Mouse (Mus musculus) yolk sac, embryonic 10.5 days (tissue): ENCODE results near the gene Mfap5.
"Not testable (repeated sequence)": the region's sequence is repeated elsewhere in the genome, so short reads cannot be mapped to it uniquely, and the experiment has no call there.

Source experiments
- DNase-seq: peaks from one replicate; pipeline ENCODE4 v3.0.0-alpha.2; 2017; ENCODE audit warnings: low spot score

Mfap5 gene

DNA sequence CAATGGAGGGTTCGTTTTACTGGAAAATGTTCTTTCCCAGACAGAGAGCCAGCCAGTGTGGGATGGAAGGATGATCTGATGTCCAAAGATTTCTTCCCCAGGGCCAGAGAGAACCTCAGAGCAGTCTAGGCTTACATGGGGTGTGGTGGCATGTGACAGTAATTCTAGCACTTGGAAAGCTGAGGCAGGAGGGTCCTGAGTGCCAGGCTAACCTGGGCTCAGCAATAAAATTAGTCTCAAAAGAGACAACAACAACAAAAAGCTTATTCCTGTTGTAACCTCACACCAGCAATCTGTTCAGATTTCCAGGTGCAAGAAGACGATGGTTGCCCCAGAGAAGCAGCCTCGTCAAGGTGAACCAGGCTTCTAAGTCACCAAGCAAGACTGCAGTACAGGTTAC, at the start of gene Mfap5:
Gene Mfap5, plus strand, starts transcription at position 301 of the 400 bp plus-strand sequence.
- DNase-seq: no peak

DNA sequence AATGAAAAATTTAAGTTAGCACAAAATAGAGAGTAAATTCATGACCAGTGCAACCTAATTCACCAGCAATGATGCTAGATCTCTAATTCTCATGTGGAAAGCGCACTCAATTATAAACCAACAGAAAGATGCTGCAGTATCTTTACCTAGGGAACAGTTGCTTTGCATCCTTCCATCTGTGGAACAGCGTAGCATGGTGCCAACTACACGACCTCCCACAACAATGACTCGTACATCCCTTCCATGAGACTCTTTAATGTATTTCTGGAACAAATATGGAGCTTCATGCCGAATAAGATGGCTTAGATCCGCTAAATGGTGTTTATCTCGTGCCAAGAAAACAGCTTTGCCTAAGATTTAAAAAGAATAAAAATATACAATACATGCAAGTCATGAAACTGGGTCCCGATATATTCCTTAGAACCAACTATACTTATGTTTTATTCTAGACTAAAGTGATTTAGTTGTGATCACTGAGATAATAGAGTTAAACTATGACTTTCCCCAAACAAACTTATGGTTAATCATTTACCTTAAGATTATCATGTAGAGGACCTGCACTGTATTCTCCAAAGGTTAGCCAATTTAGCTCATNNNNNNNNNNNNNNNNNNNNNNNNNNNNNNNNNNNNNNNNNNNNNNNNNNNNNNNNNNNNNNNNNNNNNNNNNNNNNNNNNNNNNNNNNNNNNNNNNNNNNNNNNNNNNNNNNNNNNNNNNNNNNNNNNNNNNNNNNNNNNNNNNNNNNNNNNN, 46.5 kb upstream of the Mfap5 start:
- DNase-seq: no peak

DNA sequence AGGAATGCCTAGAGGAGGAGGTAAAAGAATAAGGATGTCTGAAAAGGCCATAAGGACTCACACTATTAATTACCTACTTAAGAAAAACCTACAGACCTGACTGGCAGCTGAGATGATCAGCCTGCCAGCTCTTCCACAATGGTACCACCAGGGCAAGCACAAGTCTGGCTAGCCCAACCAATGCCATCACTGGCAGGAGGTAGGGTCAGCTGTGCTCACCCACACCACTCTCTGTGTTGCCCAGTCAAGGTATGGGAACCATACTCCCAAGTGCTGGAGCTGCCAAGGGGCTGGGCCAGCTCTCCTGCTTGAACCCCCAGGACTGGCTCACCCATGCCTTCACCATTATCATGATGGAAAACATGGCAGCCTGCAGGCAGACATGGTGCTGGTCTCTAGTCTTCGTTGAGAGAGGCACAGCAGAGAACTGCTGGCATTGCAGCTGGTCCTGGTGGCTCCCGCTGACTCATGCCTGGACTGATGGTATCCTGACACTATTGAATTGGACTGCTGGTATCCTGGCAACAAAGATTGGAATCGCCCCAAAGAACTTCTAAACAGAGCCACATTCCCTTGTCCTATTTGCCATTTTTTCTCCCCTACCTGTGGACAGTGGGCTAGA, 39.4 kb upstream of the Mfap5 start:
- no peak for DNase-seq

DNA sequence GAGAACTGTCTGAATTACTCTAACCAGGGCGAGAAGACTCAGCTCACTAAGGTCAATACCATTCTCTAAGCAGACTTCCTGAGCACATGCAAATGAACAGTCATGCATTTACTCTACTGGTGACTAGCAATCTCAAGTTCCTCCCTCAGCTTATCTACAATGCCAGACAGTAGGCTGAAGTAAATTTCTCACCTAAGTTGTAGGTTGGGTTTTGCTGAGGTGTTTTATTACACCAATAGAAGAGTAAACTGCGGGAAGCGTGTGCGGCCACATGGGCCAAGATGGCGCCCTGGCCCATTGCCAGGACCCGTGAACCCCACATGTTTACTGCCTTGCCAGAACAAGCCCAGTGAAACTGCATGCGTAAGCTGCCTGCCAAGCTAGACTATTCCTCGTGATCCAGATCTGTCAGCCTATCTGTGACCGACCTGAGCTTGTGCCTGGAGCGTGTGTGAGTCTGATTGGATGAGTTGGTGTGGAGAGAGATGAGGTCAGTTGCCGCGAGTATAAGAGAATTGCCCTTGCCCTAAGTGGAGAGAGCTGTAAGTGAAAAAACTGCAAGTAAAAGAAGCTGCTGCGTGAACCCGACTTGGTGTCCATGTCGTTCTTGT, 36.5 kb upstream of the Mfap5 start:
- no peak for DNase-seq

DNA sequence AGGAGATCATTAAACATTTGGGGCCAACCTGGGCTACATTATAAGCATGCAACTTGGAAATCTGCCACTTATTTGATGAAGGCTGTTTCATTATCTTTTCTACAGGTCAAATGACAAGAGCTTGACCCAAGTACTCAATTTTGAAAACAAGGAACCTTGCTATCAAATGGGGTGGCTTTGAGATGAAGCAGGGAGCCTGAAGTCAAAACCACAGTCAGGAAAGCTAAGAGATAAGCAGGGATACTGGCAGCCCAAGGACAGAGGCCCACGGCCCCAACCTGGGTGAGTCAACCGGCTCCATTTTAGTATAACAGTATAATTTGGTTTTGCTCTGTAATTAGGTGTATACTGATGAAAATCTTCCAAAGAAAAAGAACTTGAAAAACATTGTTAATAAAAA, 35.4 kb upstream of the Mfap5 start:
- DNase-seq: no peak

DNA sequence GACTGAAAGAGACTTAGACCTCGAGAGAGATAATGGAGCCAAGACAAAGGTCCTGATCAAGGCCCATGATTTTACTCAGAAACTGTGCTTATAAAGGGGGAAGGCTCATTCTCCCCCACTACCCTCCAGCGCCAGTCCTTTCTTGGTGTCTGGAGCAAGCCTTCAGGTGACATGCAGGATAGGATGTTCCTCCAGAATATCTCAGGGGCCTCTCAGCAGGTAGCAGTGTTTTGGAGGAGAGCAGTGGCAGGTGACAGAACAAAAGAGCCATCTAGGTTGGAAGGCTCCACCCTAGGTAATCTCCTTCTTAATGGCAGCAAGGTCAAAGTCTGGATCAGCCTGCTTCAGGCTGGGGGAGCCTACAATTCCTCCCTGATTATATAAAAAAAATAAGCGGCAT, 34.2 kb upstream of the Mfap5 start:
- DNase-seq: not testable (repeated sequence)

DNA sequence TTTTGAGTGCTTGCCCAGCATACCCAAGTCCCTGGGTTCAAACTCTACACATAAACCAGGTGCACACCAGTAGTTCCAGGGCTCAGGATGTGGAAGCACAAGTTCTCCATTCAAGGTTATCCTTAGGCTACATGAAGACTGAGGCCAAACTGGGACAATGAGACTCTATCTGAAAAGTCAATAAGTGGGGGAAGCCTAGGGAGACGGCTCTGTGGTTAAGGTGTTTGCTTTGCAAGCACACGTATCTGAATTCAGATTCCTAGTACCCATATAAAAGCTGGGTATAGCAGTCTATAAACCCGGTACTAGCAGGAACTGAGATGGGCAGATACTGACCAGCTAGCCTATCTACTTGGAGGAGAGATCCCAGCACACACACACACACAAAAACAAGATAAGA, 27.6 kb upstream of the Mfap5 start:
- no peak for DNase-seq

DNA sequence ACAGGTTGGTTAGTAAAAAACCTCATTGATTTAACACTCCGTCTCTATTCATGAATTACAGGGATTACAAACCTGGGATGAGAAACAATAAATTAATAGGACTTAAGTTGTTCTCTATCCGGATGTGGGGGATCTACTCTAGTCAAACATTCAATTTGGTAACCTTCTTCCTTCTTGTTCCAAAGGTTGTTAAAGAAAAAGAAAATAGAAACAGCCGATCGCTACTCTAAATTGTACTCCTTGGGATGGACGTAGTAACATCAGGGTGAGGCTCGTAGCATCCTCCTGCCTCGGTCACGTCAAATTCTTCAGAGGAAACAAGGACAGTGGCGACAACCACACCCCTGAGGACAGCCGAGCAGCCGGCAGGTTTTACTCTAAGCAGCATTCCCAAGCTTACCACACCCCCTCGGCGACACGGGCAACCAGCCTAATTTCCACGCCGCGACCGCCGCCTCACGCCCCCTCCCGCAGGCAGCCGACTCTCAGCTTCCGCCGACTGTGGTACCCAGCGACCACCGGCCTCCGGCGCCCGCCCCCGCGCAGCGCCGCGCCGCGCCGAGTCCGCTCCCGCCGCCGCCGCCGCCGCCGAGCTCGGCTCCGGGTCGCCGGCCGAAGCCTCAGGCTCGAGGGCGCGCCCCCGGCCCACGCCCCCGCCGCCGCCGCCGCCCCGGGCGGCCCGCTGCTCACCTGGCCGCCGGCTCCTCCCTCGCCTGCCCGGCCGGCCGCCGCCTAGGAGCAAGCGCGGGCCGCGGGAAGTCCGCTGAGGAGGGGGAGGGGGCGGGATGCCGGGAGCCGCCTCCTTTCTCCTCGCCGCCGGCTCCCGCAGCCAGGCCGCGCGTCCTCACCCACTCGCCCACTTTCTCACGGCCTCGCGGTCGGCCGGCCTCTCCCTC, 20.0 kb upstream of the Mfap5 start:
- peak; percentile 16 for DNase-seq

DNA sequence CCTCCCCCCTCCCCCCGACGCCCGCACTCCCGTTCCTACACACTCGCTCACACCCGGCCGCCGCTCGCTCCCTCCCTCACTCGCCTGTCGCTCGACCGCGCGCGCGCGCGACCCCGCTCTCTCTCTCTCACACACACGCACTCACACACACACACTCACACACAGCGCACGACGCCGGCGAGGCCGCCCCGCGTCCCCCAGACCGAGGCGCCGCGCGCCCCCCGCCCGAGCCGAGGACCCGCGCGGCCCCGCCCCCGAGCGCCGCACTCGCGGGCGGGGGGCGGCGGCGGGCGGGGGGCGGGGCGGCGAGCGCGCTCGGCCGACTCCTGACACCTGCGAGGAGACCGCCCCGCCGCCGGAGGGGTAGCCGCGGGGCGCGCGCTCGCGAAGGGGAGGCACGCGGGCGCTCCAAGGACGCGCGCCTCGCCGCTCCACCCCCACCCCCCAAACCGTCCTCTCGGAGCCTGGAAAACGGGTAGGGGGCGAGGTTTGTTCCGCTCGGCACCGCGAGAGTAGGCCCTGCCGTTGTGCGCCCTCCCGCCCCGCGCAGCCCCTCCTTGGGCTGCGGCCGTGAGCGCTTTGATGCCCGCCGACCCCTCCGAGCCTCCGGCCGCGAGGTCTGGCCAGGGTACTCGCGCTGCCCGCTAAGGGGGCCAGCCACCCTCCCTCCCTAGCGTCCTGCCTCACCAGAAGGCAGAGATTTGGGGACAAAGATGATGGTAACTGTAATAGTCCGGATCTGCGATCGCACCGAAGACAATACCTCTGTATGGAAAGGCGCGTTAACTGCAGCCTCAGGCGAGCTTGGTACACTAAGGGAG, 19.1 kb upstream of the Mfap5 start:
- DNase-seq: peak; percentile 77

DNA sequence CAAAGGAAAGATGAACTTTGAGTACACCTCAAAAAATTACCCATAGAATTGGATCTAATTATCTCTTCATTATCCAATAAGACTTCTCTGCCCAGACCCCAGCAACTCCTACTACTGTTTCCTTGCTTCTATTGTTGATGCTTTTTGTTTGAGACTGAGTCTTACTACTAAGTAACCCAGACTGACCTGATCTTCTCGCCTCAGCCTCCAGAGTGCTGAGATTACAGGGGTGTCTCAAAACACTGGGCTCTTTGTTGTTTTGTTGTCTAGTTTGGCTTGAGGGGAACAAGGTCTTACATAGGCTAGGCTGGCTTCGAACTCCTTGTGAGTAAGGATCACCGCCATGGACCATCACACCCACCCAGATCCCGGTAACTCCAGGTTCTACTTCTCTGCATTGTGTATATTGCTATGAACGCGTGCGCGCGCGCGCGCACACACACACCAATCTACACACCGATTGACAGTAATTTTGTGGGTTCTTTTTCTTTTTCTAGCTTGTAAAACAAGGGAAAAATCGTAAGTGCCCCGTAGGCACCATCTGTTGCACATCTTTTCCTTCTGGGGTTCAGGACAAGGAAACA, 14.6 kb upstream of the Mfap5 start:
- DNase-seq: no peak

DNA sequence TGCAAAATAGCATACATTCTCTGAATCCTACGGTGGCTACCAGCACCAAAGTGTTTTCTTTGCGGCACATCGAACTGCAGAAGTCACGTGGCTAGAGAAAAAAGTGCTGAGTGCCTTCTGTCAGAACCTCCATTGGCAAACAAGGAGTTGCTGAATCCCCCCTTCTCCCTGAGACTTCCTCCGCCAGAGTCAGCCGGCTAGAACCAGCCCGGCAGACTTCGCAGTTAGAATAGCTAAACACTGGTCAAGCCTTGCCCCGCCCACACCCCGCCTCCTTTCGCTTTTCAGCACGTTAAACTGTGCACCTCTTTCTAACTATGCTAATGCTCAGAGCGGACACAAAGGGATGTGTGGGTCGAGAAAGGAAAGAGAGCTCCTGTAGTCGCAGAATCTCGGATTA, 14.1 kb upstream of the Mfap5 start:
- DNase-seq: peak; percentile 92

DNA sequence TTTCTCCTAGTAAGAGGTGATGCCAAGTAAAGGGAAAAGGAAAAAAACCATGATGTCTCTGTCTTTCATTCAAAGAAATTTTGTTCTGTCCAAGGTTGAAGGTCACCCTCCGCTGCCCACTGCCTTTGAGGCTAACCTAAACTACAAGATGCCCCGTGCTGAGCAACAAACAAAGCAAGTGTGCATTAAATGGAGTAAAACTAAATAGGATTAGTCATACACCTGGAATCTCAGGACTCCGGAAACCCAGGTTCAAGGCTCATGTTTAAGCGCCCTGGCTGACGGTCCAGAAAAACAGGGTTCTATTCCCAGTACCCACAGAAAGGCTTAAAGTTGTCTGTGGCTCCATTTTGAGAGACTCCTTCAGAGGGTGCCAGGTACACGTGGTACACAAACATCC, 13.2 kb upstream of the Mfap5 start:
- no peak for DNase-seq

DNA sequence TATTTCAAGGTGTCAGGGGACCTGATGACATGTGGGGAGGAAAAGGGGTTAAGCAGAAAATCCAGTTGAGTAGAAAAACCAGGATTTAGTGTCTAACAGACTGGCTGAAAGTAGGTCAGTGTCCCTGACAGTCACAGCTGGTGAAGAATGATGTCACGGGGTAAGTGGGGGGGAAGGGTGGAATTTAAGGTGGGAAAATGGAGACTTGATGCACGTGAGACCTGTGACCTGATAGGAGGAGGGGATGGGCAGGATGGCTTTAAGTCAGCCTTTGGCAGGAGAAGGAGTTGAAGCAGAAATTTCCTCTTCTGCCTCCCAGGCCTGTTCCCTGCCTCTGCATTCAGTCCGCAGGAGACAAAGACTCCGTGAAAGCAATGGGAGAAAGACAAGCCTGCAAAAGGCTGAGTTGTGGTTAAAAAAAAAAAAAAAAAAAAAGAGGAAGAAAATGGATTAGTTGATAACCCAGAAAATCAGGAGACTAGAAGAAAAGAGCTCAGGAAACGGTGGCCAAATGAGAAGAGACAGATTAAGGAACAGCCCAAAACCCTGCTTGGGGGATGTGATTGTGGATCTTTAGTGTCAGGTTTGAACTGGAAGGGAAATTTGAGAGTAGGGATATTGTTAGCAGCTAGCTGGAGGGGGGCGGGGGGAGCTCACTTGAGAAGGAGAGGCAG, 11.7 kb upstream of the Mfap5 start:
- no peak for DNase-seq

DNA sequence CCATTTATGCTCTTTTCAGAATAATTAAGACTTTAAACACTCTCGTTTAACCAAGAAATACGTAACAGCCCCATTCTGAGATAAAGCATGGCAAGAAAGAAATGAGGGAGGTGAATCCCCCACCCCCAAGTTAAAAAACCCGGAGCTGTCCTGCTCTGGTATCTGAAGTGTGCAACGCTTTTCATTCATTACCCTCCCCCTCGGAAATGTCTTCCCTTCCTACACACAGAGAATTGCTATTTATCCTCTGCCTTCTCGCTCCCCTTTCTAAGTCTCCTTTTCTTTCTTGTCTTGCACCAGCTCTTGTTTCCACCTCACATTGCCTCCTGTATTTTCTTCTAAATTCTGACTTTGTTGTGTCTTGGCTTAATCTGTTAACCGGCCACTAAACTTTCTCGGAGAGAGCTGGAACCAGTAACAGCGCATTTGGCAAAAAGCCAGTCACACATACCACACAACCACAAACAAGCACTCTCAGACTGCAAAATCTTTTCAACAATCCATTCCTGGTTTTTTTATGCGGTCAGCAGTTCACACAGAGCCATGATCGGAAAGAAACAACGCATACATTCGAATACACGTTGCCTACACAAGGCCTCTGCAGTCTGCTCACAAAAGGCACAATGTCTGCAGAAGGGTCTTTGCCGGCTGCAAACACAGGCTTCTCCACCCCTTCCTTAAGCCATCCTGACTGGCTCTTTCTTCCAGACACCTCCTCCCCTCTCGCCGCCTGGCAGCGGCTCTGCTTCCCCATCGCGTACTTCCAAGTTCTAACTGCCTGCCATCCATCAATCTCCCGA, 10.4 kb upstream of the Mfap5 start:
- DNase-seq: peak; percentile 47

DNA sequence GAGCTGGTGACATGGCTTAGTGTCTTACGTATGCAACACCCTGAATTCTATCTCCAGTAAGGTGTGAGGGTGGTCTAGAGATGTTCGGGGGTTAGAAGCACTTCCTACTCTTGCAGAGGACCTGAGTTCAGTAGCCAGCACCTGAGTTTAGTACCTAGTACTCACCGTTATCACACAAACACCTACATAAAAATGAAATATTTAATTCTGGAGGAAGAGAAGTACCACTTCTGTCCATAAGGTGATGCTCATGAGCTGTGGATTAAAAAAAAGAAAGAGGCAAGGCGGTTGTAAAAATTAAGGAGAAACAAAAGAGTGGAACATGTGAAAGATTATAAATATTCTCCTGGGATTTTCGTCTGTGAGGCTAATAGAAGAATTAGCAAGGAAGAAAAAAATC, 9.1 kb upstream of the Mfap5 start:
- DNase-seq: no peak

DNA sequence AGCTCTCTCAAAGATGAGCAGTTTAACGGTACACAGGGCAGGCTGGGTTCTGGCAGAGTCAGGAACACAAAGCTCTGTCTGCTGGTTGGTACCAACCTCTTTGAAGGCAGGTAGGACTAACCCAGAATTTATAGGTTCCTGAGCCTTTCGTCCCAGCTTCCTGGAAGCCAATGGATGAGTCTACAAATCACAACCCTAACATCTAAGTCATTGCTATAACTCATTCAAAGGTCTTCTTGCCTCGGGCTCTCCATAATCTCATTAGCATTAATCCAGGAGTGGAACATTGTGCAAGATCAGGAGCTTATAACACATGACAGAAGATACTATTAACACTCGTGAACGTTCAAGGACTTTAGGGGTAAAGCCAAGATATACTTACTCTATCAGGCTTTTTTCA, 7.0 kb upstream of the Mfap5 start, which contains the start of gene Rimklb:
Gene Rimklb, minus strand, starts transcription at position 101 of the 400 bp plus-strand sequence.
- no peak for DNase-seq

DNA sequence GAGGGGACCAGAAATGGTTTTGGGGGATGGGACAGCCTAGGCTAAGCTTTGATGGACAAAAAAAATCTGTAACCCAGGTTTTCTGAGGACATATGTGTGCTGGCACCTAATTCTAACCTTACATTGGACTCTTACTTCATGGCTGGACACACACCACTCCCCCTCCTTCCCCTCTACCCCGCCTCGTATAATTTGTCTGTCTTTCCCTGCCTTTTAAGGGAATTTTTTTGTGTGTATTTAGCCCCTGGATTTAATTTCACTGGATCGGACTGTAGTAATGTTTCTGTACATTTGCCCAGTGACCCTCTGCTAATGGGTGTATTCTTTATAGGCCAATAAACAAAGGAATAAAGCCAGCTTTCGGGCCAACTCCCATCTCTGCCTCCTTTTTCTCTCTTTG, 604 bp upstream of the Mfap5 start:
- no peak for DNase-seq

DNA sequence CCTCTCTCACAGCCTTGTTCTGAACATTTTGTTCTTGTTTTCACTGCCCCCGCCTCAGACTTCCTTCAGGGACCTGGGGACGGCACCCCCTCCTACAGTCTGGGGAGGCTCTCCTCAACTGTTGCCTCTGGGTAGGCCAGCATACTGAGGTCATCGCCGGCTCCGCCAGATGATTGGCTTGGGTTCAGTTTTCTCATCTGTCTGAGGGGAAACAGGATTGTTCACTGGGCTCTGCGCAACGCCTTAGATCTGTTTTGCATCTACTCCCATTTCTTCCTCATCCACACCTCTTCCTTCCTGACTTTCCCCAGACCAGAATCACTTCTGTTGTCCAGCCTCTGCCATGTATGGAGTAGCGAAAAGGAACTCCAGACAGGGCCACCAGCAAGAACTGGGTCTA, 2.8 kb downstream of the Mfap5 start:
- DNase-seq: no peak
